Mouse (Mus musculus) midbrain, embryonic 11.5 days (tissue): ENCODE measurements around the gene Serpina1d. TPM values are rescaled to one million over a fixed set of nuclear protein-coding genes. Genes with fewer than 3 reads are reported as not detected.
"Not testable (repeated sequence)": the region's sequence is repeated elsewhere in the genome, so short reads cannot be mapped to it uniquely, and the experiment has no call there.

Source experiments
- ATAC-seq: fragments of 200-750 bp; cut with Nextera tagmentation; 2 replicates; pipeline ENCODE4 v1.8.0; 2017; ENCODE audit warnings: moderate TSS enrichment, moderate library complexity; ENCODE audit not compliant: low FRiP score
- DNase-seq: peaks from one replicate; pipeline ENCODE4 v3.0.0; 2015; ENCODE audit warnings: low spot score; ENCODE audit errors: missing footprints
- H3K27ac ChIP-seq: fragments of 300-500 bp; sonication (generic); 2 replicates; pipeline ENCODE4 v1.5.1; 2014; ENCODE audit warnings: low read depth, low read length
- H3K27me3 ChIP-seq: fragments of 300-500 bp; sonication (generic); 2 replicates; pipeline ENCODE4 v1.6.1; 2014; ENCODE audit warnings: mild to moderate bottlenecking, low read length, moderate library complexity, mixed read lengths; ENCODE audit not compliant: control insufficient read depth, insufficient read depth
- H3K36me3 ChIP-seq: fragments of 300-500 bp; sonication (generic); 2 replicates; pipeline ENCODE4 v1.6.1; 2014; ENCODE audit warnings: mild to moderate bottlenecking, low read length, moderate library complexity, mixed read lengths; ENCODE audit not compliant: control insufficient read depth, insufficient read depth
- H3K4me1 ChIP-seq: fragments of 300-500 bp; sonication (generic); 2 replicates; pipeline ENCODE4 v1.6.1; 2014; ENCODE audit warnings: low read length; ENCODE audit not compliant: control insufficient read depth, insufficient read depth
- H3K4me2 ChIP-seq: fragments of 300-500 bp; sonication (generic); 2 replicates; pipeline ENCODE4 v1.6.1; 2014; ENCODE audit warnings: mild to moderate bottlenecking, moderate library complexity
- H3K4me3 ChIP-seq: fragments of 300-500 bp; sonication (generic); 2 replicates; pipeline ENCODE4 v1.5.1; 2014; ENCODE audit warnings: low read depth, low read length
- H3K9ac ChIP-seq: fragments of 300-500 bp; sonication (generic); 2 replicates; pipeline ENCODE4 v1.6.1; 2014; ENCODE audit warnings: low read length
- H3K9me3 ChIP-seq: fragments of 300-500 bp; sonication (generic); 2 replicates; pipeline ENCODE4 v1.6.1; 2016; ENCODE audit warnings: low read length; ENCODE audit not compliant: control insufficient read depth
- WGBS: fragments of 180-500 bp; shearing (Covaris S2); extraction: QIAGEN DNeasy Blood & Tissue Kit; methylation state at CpG from one replicate; pipeline ENCODE4 v1.1.7; 2014; 5-methylcytosine and 5-hydroxymethylcytosine counted together
- polyA plus RNA-seq: library from polyadenylated mRNA; unstranded; fragments of >200 nt; fragmentation: Nextera tagmentation; extraction: Ambion mirVana; gene quantifications from 2 replicates; pipeline ENCODE4 v1.2.1, GENCODE M21; 2014

Serpina1d gene
- polyA plus RNA-seq, result not detected in 2 replicates

DNA sequence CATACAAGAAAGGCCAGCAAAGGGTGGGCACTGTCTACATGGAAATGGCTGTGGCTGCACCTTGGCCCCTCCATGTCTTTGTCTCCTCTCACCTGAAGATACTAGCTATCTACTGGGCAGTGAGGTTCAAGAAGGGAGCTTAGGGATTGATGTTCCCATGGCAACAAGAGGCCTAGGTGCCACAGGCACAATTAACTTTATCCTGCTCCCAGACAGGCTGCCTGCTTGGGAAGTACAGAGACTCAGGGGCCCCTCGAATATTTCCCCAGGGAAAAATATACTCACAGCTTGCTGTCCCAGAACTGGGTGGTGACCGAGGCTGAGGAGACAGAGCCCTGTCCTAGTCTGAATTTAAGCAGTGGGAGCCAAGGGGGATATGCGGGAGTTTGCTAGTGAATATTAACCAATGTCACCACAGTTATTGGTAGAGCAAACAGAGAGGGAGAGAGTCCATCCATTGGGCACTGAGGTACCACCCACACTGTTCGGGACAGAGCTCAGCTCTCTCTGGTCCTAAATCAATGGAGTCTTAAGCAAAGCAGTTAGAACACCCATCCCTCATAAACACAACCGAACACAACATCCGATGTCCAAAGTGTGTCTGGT is at the start of gene Serpina1d:
Gene Serpina1d, minus strand, starts transcription at position 347 of the 606 bp plus-strand sequence.
- not testable (repeated sequence) for DNase-seq

DNA sequence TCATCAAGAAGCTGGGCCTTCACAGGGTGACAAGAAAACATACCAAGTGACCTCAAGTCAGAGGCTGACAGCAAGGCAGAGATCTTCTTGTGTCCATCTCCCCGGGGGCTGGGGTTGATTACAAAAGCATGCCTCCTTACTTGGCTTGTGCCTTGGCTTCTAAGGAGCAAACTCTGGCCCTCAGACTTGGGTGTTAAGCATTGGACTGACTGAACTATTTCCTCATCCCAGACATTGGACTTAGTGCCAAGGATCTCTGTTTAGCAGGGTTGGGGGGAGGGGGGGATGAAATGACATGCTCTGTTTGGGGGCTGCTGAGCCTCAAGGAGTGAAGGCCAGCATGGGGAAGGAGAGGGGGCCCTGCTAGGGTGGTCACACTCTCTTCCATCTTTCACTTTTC is 2.8 kb downstream of the Serpina1d start:
- 89% methylated on average over 1 of the region's 1 CpGs for WGBS
- not testable (repeated sequence) for ATAC-seq, H3K9me3 ChIP-seq

More for the DNA sequence above, at the start of gene Serpina1d:
- not testable (repeated sequence) for H3K9me3 ChIP-seq, H3K4me3 ChIP-seq, H3K9ac ChIP-seq, H3K4me2 ChIP-seq, H3K4me1 ChIP-seq, ATAC-seq, H3K36me3 ChIP-seq, H3K27ac ChIP-seq, H3K27me3 ChIP-seq
- 86% methylated on average over 6 of the region's 6 CpGs for WGBS

DNA sequence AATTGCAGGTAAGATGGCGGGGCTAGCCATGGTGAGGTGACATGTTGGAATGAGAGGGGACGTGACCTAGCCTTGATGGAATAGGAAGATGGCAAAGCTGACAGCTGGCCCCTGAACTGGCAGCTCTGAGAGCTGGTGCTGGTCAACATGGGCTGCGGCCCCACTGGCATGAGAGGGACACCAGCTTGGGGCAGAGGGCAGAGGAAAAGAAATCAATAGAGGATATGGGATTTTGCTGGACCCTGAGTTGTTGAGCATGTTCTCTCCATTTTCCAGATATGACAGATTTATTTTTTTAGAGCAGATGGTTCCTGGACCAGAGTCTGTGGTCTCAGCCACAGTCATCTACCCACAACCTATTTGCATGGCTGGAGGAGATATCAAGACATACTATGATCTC is 10.3 kb downstream of the Serpina1d start:
- not testable (repeated sequence) for DNase-seq, H3K9ac ChIP-seq, H3K4me3 ChIP-seq, ATAC-seq, H3K4me1 ChIP-seq, H3K9me3 ChIP-seq, H3K27ac ChIP-seq, H3K27me3 ChIP-seq, H3K4me2 ChIP-seq, H3K36me3 ChIP-seq
- 78% methylated on average over 3 of the region's 3 CpGs for WGBS

More for the DNA sequence above, 2.8 kb downstream of the Serpina1d start:
- not testable (repeated sequence) for DNase-seq, H3K4me1 ChIP-seq, H3K9ac ChIP-seq, H3K4me3 ChIP-seq, H3K4me2 ChIP-seq, H3K36me3 ChIP-seq, H3K27ac ChIP-seq, H3K27me3 ChIP-seq

DNA sequence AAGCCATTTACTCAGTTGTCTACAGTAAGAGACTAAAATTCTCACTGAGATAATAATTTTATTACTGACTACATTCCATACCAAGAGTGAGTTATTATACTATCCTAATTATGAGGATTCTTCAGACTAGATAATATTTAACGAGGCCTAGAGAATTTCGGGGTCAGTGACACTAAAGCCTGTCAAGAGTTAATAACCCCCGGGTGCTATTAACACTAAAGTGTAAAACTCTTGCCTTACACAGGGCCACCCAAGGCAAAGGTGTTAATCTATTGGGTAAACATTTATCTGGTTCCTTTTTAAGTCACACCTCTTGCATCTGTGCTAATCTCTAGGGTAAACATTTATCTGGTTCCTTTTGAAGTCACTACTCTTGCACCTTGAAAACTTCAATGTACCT is 13.1 kb downstream of the Serpina1d start:
- not testable (repeated sequence) for H3K4me1 ChIP-seq, DNase-seq, H3K27me3 ChIP-seq, H3K9me3 ChIP-seq, H3K4me2 ChIP-seq, H3K4me3 ChIP-seq, H3K9ac ChIP-seq, ATAC-seq, H3K36me3 ChIP-seq, H3K27ac ChIP-seq
- WGBS, result 88% methylated on average over 3 of the region's 3 CpGs

DNA sequence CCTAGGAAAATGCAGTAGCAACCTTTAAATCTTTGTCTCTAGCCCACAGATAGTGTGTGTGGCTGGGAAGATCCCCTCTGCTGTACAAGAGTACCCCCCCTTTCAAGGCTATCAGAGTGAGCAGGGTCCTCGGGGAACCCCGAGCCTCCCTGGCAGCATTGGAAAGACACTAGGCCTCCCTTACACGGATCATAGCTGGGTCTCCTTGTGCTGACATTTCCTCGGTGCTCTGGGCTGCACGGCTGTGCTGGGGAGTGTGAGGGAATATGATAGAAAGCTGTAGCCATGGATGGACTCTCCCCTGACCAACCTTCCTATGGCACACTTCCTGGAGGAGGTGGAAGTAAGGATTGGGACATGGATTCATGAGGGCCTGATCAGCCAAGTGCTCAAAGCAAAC is 27.4 kb downstream of the Serpina1d start:
- DNase-seq, result peak; percentile 72
- H3K9ac ChIP-seq, H3K27me3 ChIP-seq, H3K36me3 ChIP-seq, ATAC-seq, H3K4me2 ChIP-seq, H3K9me3 ChIP-seq, H3K27ac ChIP-seq, H3K4me3 ChIP-seq, H3K4me1 ChIP-seq: not testable (repeated sequence)
- WGBS, result 87% methylated on average over 5 of the region's 5 CpGs

DNA sequence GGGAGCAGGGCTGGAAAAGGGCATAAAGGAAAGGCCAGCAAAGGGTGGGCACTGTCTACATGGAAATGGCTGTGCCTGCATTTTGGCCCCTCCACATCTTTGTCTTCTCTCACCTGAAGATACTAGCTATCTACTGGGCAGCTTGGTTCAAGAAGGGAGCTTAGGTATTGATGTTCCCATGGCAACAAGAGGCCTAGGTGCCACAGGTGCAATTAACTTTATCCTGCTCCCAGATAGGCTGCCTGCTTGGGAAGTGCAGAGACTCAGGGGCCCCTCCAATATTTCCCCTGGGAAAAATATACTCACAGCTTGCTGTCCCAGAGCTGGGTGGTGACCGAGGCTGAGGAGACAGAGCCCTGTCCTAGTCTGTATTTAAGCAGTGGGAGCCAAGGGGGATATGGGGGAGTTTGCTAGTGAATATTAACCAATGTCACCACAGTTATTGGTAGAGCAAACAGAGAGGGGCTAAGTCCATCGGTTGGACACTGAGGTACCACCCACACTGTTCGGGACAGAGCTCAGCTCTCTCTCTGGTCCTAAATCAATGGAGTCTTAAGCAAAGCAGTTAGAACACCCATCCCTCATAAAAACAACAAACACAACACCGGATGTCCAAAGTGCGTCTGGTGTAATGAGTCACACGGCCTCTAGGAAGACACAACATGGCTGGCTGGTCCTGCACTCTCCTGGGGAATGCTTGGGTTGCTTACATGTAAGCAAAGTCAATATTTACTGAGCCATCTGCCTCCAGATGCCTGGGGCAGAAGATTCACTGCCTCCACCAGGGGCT is 35.4 kb downstream of the Serpina1d start:
- not testable (repeated sequence) for H3K27ac ChIP-seq, H3K36me3 ChIP-seq, H3K4me1 ChIP-seq, H3K27me3 ChIP-seq, H3K4me2 ChIP-seq, H3K9ac ChIP-seq, ATAC-seq, H3K9me3 ChIP-seq, DNase-seq, H3K4me3 ChIP-seq
- 87% methylated on average over 5 of the region's 6 CpGs for WGBS

DNA sequence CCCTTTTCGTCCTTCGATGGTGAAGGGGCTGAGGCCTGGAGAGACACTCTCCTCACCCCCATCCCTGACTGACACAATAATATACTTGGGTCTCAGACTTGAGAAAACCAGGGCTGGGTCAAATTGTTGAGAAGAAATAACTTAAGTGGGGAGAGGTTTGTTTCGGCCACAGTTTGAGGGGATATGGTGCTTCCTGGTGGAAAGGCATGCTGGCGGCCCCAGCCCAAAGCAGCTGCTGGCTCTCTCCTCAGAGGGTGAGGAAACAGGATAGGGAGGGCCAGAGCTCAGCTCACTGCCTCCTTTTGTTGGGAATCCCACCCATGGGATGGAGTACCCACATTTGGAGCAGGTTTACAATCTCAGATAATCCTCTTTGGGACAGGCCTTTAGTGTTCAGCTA is 37.8 kb downstream of the Serpina1d start:
- not testable (repeated sequence) for H3K4me1 ChIP-seq, H3K27me3 ChIP-seq, H3K36me3 ChIP-seq, H3K9me3 ChIP-seq, H3K9ac ChIP-seq, H3K4me2 ChIP-seq, ATAC-seq, DNase-seq, H3K4me3 ChIP-seq, H3K27ac ChIP-seq
- 87% methylated on average over 4 of the region's 4 CpGs for WGBS

- not testable (repeated sequence) for H3K4me1 ChIP-seq, H3K4me3 ChIP-seq, DNase-seq, H3K36me3 ChIP-seq, H3K27ac ChIP-seq, H3K4me2 ChIP-seq, H3K9ac ChIP-seq, ATAC-seq, H3K9me3 ChIP-seq, H3K27me3 ChIP-seq
- WGBS, result 87% methylated on average over 4 of the region's 4 CpGs
Observed at GRCm38 (mm10) chr12:103735101-103735500, 38.3 kb downstream of the Serpina1d start.
